Mouse (Mus musculus): ENCODE measurements around the gene Lnpep.

- TF ChIP-seq USF1 (IDR thresholded peaks at IDR 0.05; ENCODE audit: low read depth): no peak
- TF ChIP-seq CEBPB (IDR thresholded peaks at IDR 0.05; ENCODE audit: insufficient read depth, poor library complexity, severe bottlenecking): no peak
- no peak for TF ChIP-seq POLR2A (IDR thresholded peaks at IDR 0.05; ENCODE audit: insufficient read length, low read depth)
- no peak for TF ChIP-seq E2F4 (IDR thresholded peaks at IDR 0.05; ENCODE audit: insufficient read depth)
Observed at GRCm38 (mm10) chr17:17627558-17627957, 2.7 kb upstream of the Lnpep start.
